Mouse (Mus musculus) stomach, embryonic 15.5 days (tissue): ENCODE data around the gene Pbx4. TPM values are rescaled to one million over a fixed set of nuclear protein-coding genes. Genes with fewer than 3 reads are reported as not detected.

Experiments used
- ATAC-seq: fragments of 200-750 bp; cut with Nextera tagmentation; 2 replicates; pipeline ENCODE4 v1.8.0; 2017; ENCODE audit warnings: low read depth, moderate number of reproducible peaks, moderate TSS enrichment; ENCODE audit not compliant: insufficient read depth, low FRiP score
- H3K27ac ChIP-seq: fragments of 300-500 bp; sonication (generic); 2 replicates; pipeline ENCODE4 v1.5.1; 2015; ENCODE audit warnings: mild to moderate bottlenecking, inconsistent platforms
- H3K27me3 ChIP-seq: fragments of 300-500 bp; sonication (generic); replicated peaks from 2 replicates; pipeline ENCODE4 v1.6.1; 2015; ENCODE audit warnings: inconsistent platforms
- H3K36me3 ChIP-seq: fragments of 300-500 bp; sonication (generic); 2 replicates; pipeline ENCODE4 v1.6.1; 2015; ENCODE audit warnings: inconsistent platforms
- H3K4me1 ChIP-seq: fragments of 300-500 bp; sonication (generic); 2 replicates; pipeline ENCODE4 v1.6.1; 2015; ENCODE audit warnings: inconsistent platforms
- H3K4me2 ChIP-seq: fragments of 300-500 bp; sonication (generic); 2 replicates; pipeline ENCODE4 v1.6.1; 2015; ENCODE audit warnings: mild to moderate bottlenecking, inconsistent platforms
- H3K4me3 ChIP-seq: fragments of 300-500 bp; sonication (generic); replicated peaks from 2 replicates; pipeline ENCODE4 v1.5.1; 2015; ENCODE audit warnings: inconsistent platforms
- H3K9ac ChIP-seq: fragments of 300-500 bp; sonication (generic); 2 replicates; pipeline ENCODE4 v1.6.1; 2015; ENCODE audit warnings: inconsistent platforms
- H3K9me3 ChIP-seq: fragments of 300-500 bp; sonication (generic); 2 replicates; pipeline ENCODE4 v1.6.1; 2016; ENCODE audit warnings: inconsistent platforms
- WGBS: fragments of 180-500 bp; shearing (Covaris S2); methylation state at CpG from one replicate; pipeline ENCODE4 v1.1.7; 2015; 5-methylcytosine and 5-hydroxymethylcytosine counted together
- polyA plus RNA-seq: library from polyadenylated mRNA; unstranded; fragments of >200 nt; fragmentation: Nextera tagmentation; extraction: Ambion mirVana; gene quantifications from 2 replicates; pipeline ENCODE4 v1.2.1, GENCODE M21; 2015

Gene Pbx4
- polyA plus RNA-seq, 1 experiment from 2014 or later = 5.9 TPM

- Histone ChIP-seq H3K27me3 (no peaks in the 10 kb centered on the region), H3K4me2 (no peak overlapping the region), H3K9ac (no peak overlapping the region), H3K4me3 (no peak overlapping the region), H3K9me3 (no peaks in the 10 kb centered on the region), H3K27ac (no peak overlapping the region), H3K36me3 (peaks cover 92% of the 10 kb centered on the region), H3K4me1 (no peaks in the 10 kb centered on the region)
- 89% methylated on average over 8 of the region's 8 CpGs for WGBS
- ATAC-seq = no peak
These were observed 33.0 kb upstream of the Pbx4 start for GRCm38 (mm10) chr8:69799261-69799660.

- Histone ChIP-seq H3K4me2 (no peak overlapping the region), H3K9ac (no peak overlapping the region), H3K9me3 (no peaks in the 10 kb centered on the region), H3K36me3 (peaks cover 87% of the 10 kb centered on the region), H3K27ac (no peak overlapping the region), H3K4me1 (no peaks in the 10 kb centered on the region), H3K4me3 (no peak overlapping the region), H3K27me3 (no peaks in the 10 kb centered on the region)
- ATAC-seq = no peak
- 89% methylated on average over 5 of the region's 5 CpGs for WGBS
These were observed 32.3 kb upstream of the Pbx4 start for GRCm38 (mm10) chr8:69799946-69800345.

- Histone ChIP-seq H3K4me1 (no peaks in the 10 kb centered on the region), H3K36me3 (peaks cover 90% of the 10 kb centered on the region), H3K27ac (no peak overlapping the region), H3K4me2 (no peak overlapping the region), H3K4me3 (no peak overlapping the region), H3K9ac (no peak overlapping the region), H3K27me3 (no peaks in the 10 kb centered on the region), H3K9me3 (no peaks in the 10 kb centered on the region)
- ATAC-seq = no peak
- WGBS = 93% methylated on average over 4 of the region's 4 CpGs
These were observed 30.5 kb upstream of the Pbx4 start for GRCm38 (mm10) chr8:69801796-69802195.

- no peak for ATAC-seq
- Histone ChIP-seq H3K36me3 (peaks cover 90% of the 10 kb centered on the region), H3K9ac (no peak overlapping the region), H3K9me3 (no peaks in the 10 kb centered on the region), H3K4me1 (no peaks in the 10 kb centered on the region), H3K4me2 (no peak overlapping the region), H3K27me3 (no peaks in the 10 kb centered on the region), H3K27ac (no peak overlapping the region), H3K4me3 (no peak overlapping the region)
These were observed 30.1 kb upstream of the Pbx4 start for GRCm38 (mm10) chr8:69802216-69802615.

- no peak overlapping the region for H3K4me3 ChIP-seq
- ATAC-seq = no peak
- no peak overlapping the region for H3K27ac ChIP-seq
- H3K27me3 ChIP-seq = no peaks in the 10 kb centered on the region
- H3K36me3 ChIP-seq = peaks cover 84% of the 10 kb centered on the region
- no peak overlapping the region for H3K9ac ChIP-seq
- peaks cover 2% of the 10 kb centered on the region; the same call in 1 of the 2 replicates for H3K4me1 ChIP-seq
- H3K9me3 ChIP-seq = no peaks in the 10 kb centered on the region
- WGBS = 87% methylated on average over 7 of the region's 7 CpGs
- no peak overlapping the region for H3K4me2 ChIP-seq
These were observed 28.9 kb upstream of the Pbx4 start for GRCm38 (mm10) chr8:69803366-69803765.

GRCm38 (mm10) chr8:69804537-69804936, 27.8 kb upstream of the Pbx4 start:
- no peak overlapping the region for H3K4me3 ChIP-seq
- H3K27ac ChIP-seq = no peak overlapping the region
- no peak overlapping the region for H3K4me2 ChIP-seq
- H3K36me3 ChIP-seq = peaks cover 73% of the 10 kb centered on the region
- 91% methylated on average over 6 of the region's 6 CpGs for WGBS
- ATAC-seq = no peak
- no peaks in the 10 kb centered on the region for H3K9me3 ChIP-seq
- no peaks in the 10 kb centered on the region for H3K27me3 ChIP-seq
- peaks cover 7% of the 10 kb centered on the region; the same call in 1 of the 2 replicates for H3K4me1 ChIP-seq
- no peak overlapping the region for H3K9ac ChIP-seq

GRCm38 (mm10) chr8:69805086-69805485, 27.2 kb upstream of the Pbx4 start:
- no peaks in the 10 kb centered on the region for H3K9me3 ChIP-seq
- 91% methylated on average over 10 of the region's 10 CpGs for WGBS
- H3K4me3 ChIP-seq = no peak overlapping the region
- no peak overlapping the region for H3K4me2 ChIP-seq
- peaks cover 7% of the 10 kb centered on the region; the same call in 1 of the 2 replicates for H3K4me1 ChIP-seq
- peaks cover 68% of the 10 kb centered on the region for H3K36me3 ChIP-seq
- H3K27ac ChIP-seq = no peak overlapping the region
- H3K27me3 ChIP-seq = no peaks in the 10 kb centered on the region
- no peak for ATAC-seq
- no peak overlapping the region for H3K9ac ChIP-seq

GRCm38 (mm10) chr8:69805491-69805890, 26.8 kb upstream of the Pbx4 start:
- ATAC-seq = no peak
- H3K4me2 ChIP-seq = no peak overlapping the region
- H3K4me1 ChIP-seq = peaks cover 7% of the 10 kb centered on the region; the same call in 1 of the 2 replicates
- no peaks in the 10 kb centered on the region for H3K9me3 ChIP-seq
- H3K4me3 ChIP-seq = no peak overlapping the region
- H3K27ac ChIP-seq = no peak overlapping the region
- H3K36me3 ChIP-seq = peaks cover 64% of the 10 kb centered on the region
- H3K27me3 ChIP-seq = no peaks in the 10 kb centered on the region
- 94% methylated on average over 9 of the region's 9 CpGs for WGBS
- no peak overlapping the region for H3K9ac ChIP-seq

GRCm38 (mm10) chr8:69807236-69807635, 25.1 kb upstream of the Pbx4 start:
- no peak for ATAC-seq
- Histone ChIP-seq H3K27me3 (no peaks in the 10 kb centered on the region), H3K4me1 (peaks cover 7% of the 10 kb centered on the region; the same call in 1 of the 2 replicates), H3K27ac (no peak overlapping the region), H3K36me3 (peaks cover 50% of the 10 kb centered on the region), H3K4me3 (no peak overlapping the region), H3K9ac (no peak overlapping the region), H3K9me3 (no peaks in the 10 kb centered on the region), H3K4me2 (no peak overlapping the region)
- WGBS = 94% methylated on average over 5 of the region's 5 CpGs

GRCm38 (mm10) chr8:69808094-69808863, 24.0 kb upstream of the Pbx4 start, which contains the start of gene Gmip:
Gmip (plus strand) TSS chr8:69808679.
- ATAC-seq = peak; percentile 79; the same call in 1 of the 2 replicates
- Histone ChIP-seq H3K4me3 (peak within 1 kb of the TSS; percentile 56), H3K4me2 (peak within 1 kb of the TSS; percentile 83), H3K27ac (peak within 1 kb of the TSS; percentile 36), H3K36me3 (peaks cover 39% of the 10 kb centered on the region), H3K9me3 (no peaks in the 10 kb centered on the region), H3K4me1 (peaks cover 7% of the 10 kb centered on the region; the same call in 1 of the 2 replicates), H3K9ac (peak within 1 kb of the TSS; percentile 24), H3K27me3 (no peaks in the 10 kb centered on the region)
- WGBS = 8% methylated on average over 18 of the region's 28 CpGs

GRCm38 (mm10) chr8:69808864-69809403, 23.4 kb upstream of the Pbx4 start:
- Histone ChIP-seq H3K27ac (no peak overlapping the region), H3K4me3 (peak overlapping the region; percentile 56), H3K9ac (peak overlapping the region; percentile 24), H3K36me3 (peaks cover 38% of the 10 kb centered on the region), H3K27me3 (no peaks in the 10 kb centered on the region), H3K4me1 (peaks cover 7% of the 10 kb centered on the region; the same call in 1 of the 2 replicates), H3K4me2 (peak overlapping the region; percentile 83), H3K9me3 (no peaks in the 10 kb centered on the region)
- ATAC-seq = peak; percentile 27; the same call in 1 of the 2 replicates
- 2% methylated on average over 23 of the region's 23 CpGs for WGBS

- no peak overlapping the region; the same call in 1 of the 2 replicates for H3K4me2 ChIP-seq
- no peak for ATAC-seq
- H3K27me3 ChIP-seq = no peaks in the 10 kb centered on the region
- H3K9ac ChIP-seq = no peak overlapping the region
- WGBS = 55% methylated on average over 3 of the region's 3 CpGs
- no peaks in the 10 kb centered on the region for H3K9me3 ChIP-seq
- peaks cover 41% of the 10 kb centered on the region for H3K36me3 ChIP-seq
- peaks cover 7% of the 10 kb centered on the region; the same call in 1 of the 2 replicates for H3K4me1 ChIP-seq
- H3K4me3 ChIP-seq = no peak overlapping the region
- H3K27ac ChIP-seq = no peak overlapping the region
These were observed 22.5 kb upstream of the Pbx4 start for GRCm38 (mm10) chr8:69809820-69810219.
